Mouse (Mus musculus): Measurements from ENCODE around the gene Helz2. TPM values are rescaled to one million over a fixed set of nuclear protein-coding genes. Genes with fewer than 3 reads are reported as not detected.

Helz2 gene
- total and polyA plus RNA-seq, 3 experiments: 9.2 to 14.1 (median 11.2) TPM

- Histone ChIP-seq H3K79me2 (replicated peaks; ENCODE audit: control insufficient read depth, insufficient read depth, low read length) (no peaks in the 10 kb centered on the region), H3K27me3 (ENCODE audit: control insufficient read depth, insufficient read depth, low read length) (no peaks in the 10 kb centered on the region), H3K9ac (ENCODE audit: low read depth, low read length) (peak overlapping the region; percentile 30; the same call in 1 of the 2 replicates), H3K36me3 (ENCODE audit: control insufficient read depth, insufficient read depth, low read length) (peaks cover 6% of the 10 kb centered on the region; the same call in 1 of the 2 replicates), H3K4me1 (ENCODE audit: control insufficient read depth, insufficient read depth, low read length) (peaks cover 8% of the 10 kb centered on the region), H3K27ac (peak overlapping the region; percentile 89), H3K4me3 (no peak overlapping the region)
- TF ChIP-seq POLR2A (IDR thresholded peaks at IDR 0.05; ENCODE audit: insufficient read depth, low read depth, low read length): no peak
- no peak for TF ChIP-seq CTCF (IDR thresholded peaks at IDR 0.05)
- no peak for TF ChIP-seq EP300 (IDR thresholded peaks at IDR 0.05; ENCODE audit: insufficient read depth, low read depth, low read length)
- intact Hi-C loops (cut with DNase I): loop anchor here (2.0 to 10.0 kb wide), 4 partner anchors 22 to 396 kb away; partner anchors contain the start of gene Uckl1
- WGBS: 35% methylated on average over 2 of the region's 2 CpGs
- DNase-seq: peak; percentile 43 to 54
Observed at GRCm38 (mm10) chr2:181188681-181189080, 53.1 kb downstream of the Helz2 start.

GRCm38 (mm10) chr2:181187121-181188000 is 54.5 kb downstream of the Helz2 start, which contains the start of gene Ppdpf:
Gene Ppdpf (plus strand): TSS chr2:181187247.
- peaks cover 6% of the 10 kb centered on the region; the same call in 1 of the 2 replicates for H3K36me3 ChIP-seq (ENCODE audit: control insufficient read depth, insufficient read depth, low read length)
- no peaks in the 10 kb centered on the region for H3K79me2 ChIP-seq (replicated peaks; ENCODE audit: control insufficient read depth, insufficient read depth, low read length)
- intact Hi-C loops (cut with DNase I): loop anchor here (1.0 to 10.0 kb wide), 4 partner anchors 53 to 397 kb away; partner anchors contain the start of gene Uckl1
- peaks cover 8% of the 10 kb centered on the region for H3K4me1 ChIP-seq (ENCODE audit: control insufficient read depth, insufficient read depth, low read length)
- DNase-seq: peak; percentile 94 to 97
- H3K4me3 ChIP-seq: peak within 1 kb of the TSS; percentile 50
- TF ChIP-seq EP300 (IDR thresholded peaks at IDR 0.05; ENCODE audit: insufficient read depth, low read depth, low read length) (peak; percentile 83; the same call in 1 of the 2 replicates), POLR2A (IDR thresholded peaks at IDR 0.05; ENCODE audit: insufficient read depth, low read depth, low read length) (peak; percentile 76; the same call in 1 of the 2 replicates), CTCF (IDR thresholded peaks at IDR 0.05) (peak; percentile 31; the same call in 1 of the 2 replicates)
- H3K9ac ChIP-seq (ENCODE audit: low read depth, low read length): peak within 1 kb of the TSS; percentile 74
- peak within 1 kb of the TSS; percentile 89 for H3K27ac ChIP-seq
- H3K27me3 ChIP-seq (ENCODE audit: control insufficient read depth, insufficient read depth, low read length): no peaks in the 10 kb centered on the region
- under 1% methylated on average over 64 of the region's 64 CpGs for WGBS

GRCm38 (mm10) chr2:181186635-181187034 is 55.2 kb downstream of the Helz2 start:
- Histone ChIP-seq H3K27me3 (ENCODE audit: control insufficient read depth, insufficient read depth, low read length) (no peaks in the 10 kb centered on the region), H3K79me2 (replicated peaks; ENCODE audit: control insufficient read depth, insufficient read depth, low read length) (no peaks in the 10 kb centered on the region), H3K4me1 (ENCODE audit: control insufficient read depth, insufficient read depth, low read length) (peaks cover 8% of the 10 kb centered on the region), H3K27ac (peak overlapping the region; percentile 89), H3K4me3 (peak overlapping the region; percentile 50), H3K36me3 (ENCODE audit: control insufficient read depth, insufficient read depth, low read length) (peaks cover 6% of the 10 kb centered on the region; the same call in 1 of the 2 replicates), H3K9ac (ENCODE audit: low read depth, low read length) (peak overlapping the region; percentile 57)
- intact Hi-C loops (cut with DNase I): loop anchor here (1.0 to 10.0 kb wide), 5 partner anchors 54 to 398 kb away; partner anchors contain the start of gene Uckl1
- WGBS: 0% methylated on average over 14 of the region's 14 CpGs
- TF ChIP-seq CTCF (IDR thresholded peaks at IDR 0.05): peak; percentile 98
- peak; percentile 92 for TF ChIP-seq EP300 (IDR thresholded peaks at IDR 0.05; ENCODE audit: insufficient read depth, low read depth, low read length)
- TF ChIP-seq POLR2A (IDR thresholded peaks at IDR 0.05; ENCODE audit: insufficient read depth, low read depth, low read length): no peak
- peak; percentile 87 to 89 for DNase-seq

GRCm38 (mm10) chr2:181180898-181181297 is 60.9 kb downstream of the Helz2 start:
- intact Hi-C loops (cut with DNase I): loop anchor here (10.0 kb wide), 1 partner anchor 404 kb away; the partner anchor contains the start of gene Uckl1
- H3K27ac ChIP-seq: no peak overlapping the region
- no peaks in the 10 kb centered on the region for H3K27me3 ChIP-seq (ENCODE audit: control insufficient read depth, insufficient read depth, low read length)
- TF ChIP-seq CTCF (IDR thresholded peaks at IDR 0.05): no peak
- TF ChIP-seq POLR2A (IDR thresholded peaks at IDR 0.05; ENCODE audit: insufficient read depth, low read depth, low read length): no peak
- no peak for TF ChIP-seq EP300 (IDR thresholded peaks at IDR 0.05; ENCODE audit: insufficient read depth, low read depth, low read length)
- peak in 1 of 2 experiments; percentile 15 for DNase-seq
- no peaks in the 10 kb centered on the region for H3K36me3 ChIP-seq (ENCODE audit: control insufficient read depth, insufficient read depth, low read length)
- H3K9ac ChIP-seq (ENCODE audit: low read depth, low read length): no peak overlapping the region
- H3K79me2 ChIP-seq (replicated peaks; ENCODE audit: control insufficient read depth, insufficient read depth, low read length): no peaks in the 10 kb centered on the region
- WGBS: 33% methylated on average over 6 of the region's 6 CpGs
- H3K4me1 ChIP-seq (ENCODE audit: control insufficient read depth, insufficient read depth, low read length): peaks cover 1% of the 10 kb centered on the region; the same call in 1 of the 2 replicates
- no peak overlapping the region for H3K4me3 ChIP-seq

- 53% methylated on average over 5 of the region's 5 CpGs for WGBS
- Histone ChIP-seq H3K27me3 (ENCODE audit: control insufficient read depth, insufficient read depth, low read length) (no peaks in the 10 kb centered on the region), H3K27ac (no peak overlapping the region), H3K9ac (ENCODE audit: low read depth, low read length) (no peak overlapping the region), H3K4me1 (ENCODE audit: control insufficient read depth, insufficient read depth, low read length) (peaks cover 1% of the 10 kb centered on the region; the same call in 1 of the 2 replicates), H3K36me3 (ENCODE audit: control insufficient read depth, insufficient read depth, low read length) (no peaks in the 10 kb centered on the region), H3K4me3 (no peak overlapping the region), H3K79me2 (replicated peaks; ENCODE audit: control insufficient read depth, insufficient read depth, low read length) (no peaks in the 10 kb centered on the region)
- DNase-seq: no peak
- TF ChIP-seq EP300 (IDR thresholded peaks at IDR 0.05; ENCODE audit: insufficient read depth, low read depth, low read length) (no peak), CTCF (IDR thresholded peaks at IDR 0.05) (no peak), POLR2A (IDR thresholded peaks at IDR 0.05; ENCODE audit: insufficient read depth, low read depth, low read length) (no peak)
- intact Hi-C loops (cut with DNase I): no loop called here
Observed at GRCm38 (mm10) chr2:181178471-181178870, 63.4 kb downstream of the Helz2 start.

Measured in heart, adult 2 months (tissue).